Mouse (Mus musculus): ENCODE results near the gene Kremen1. TPM values are rescaled to one million over a fixed set of nuclear protein-coding genes. Genes with fewer than 3 reads are reported as not detected.

Kremen1 gene
- polyA plus RNA-seq, 1 experiment from 2014 or later = 17.2 TPM

DNA sequence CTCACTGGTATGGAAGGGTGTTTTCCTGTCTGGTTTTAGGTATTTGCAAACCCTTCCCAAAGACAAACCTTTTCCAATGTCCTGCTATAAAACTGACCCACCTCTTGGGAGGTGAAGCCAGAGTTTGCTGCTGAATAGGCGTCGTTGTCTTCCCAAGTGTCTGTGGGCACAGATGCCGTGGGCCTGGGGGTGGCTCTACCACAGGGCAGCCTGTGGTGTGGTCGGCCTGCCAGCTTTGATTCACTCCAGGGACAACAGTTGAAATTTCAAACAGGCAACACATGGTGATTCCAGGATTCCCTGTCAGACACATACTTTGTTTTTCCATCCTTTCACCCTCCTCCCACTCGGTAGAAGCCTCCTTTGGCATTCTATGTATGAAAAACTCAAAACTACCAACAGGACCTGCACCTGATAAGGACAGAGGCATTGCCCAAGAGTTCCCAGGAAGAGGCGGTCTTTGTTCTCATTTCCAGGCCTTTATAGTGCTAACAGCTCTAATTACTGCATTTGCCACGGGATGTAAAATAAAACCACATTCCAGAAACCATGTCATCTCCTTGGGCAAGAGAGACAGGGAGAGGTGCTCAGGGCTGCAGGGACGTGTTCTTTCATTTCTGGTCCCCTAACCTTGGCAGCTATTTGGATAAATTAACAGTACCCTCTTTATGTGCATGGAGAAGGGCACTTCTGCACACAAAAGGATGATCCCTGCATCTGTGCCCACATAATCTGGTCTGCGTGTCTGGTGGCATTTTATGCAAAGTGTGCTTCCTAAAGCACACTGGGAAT lies 10.1 kb upstream of the Kremen1 start:
- no peaks in the 10 kb centered on the region; the same call in 1 of the 2 replicates for H3K36me3 ChIP-seq (ENCODE audit: control insufficient read depth, insufficient read depth, low read length)
- H3K9me3 ChIP-seq (ENCODE audit: control insufficient read depth, low read length) = no peaks in the 10 kb centered on the region
- H3K9ac ChIP-seq (ENCODE audit: low read depth, low read length) = no peak overlapping the region
- H3K4me2 ChIP-seq (replicated peaks; ENCODE audit: low read depth, low read length) = no peak overlapping the region
- H3K4me3 ChIP-seq (ENCODE audit: low read length) = no peak overlapping the region
- H3K4me1 ChIP-seq (ENCODE audit: control insufficient read depth, insufficient read depth, low read length) = peaks cover 8% of the 10 kb centered on the region
- peak; percentile 41; the same call in 1 of the 2 replicates for ATAC-seq (ENCODE audit: low FRiP score, low TSS enrichment)
- WGBS = 41% methylated on average over 9 of the region's 9 CpGs
- no peak overlapping the region; the same call in 1 of the 2 replicates for H3K27ac ChIP-seq (ENCODE audit: low read depth, low read length)
- H3K27me3 ChIP-seq (ENCODE audit: control insufficient read depth, insufficient read depth, low read length) = no peaks in the 10 kb centered on the region

DNA sequence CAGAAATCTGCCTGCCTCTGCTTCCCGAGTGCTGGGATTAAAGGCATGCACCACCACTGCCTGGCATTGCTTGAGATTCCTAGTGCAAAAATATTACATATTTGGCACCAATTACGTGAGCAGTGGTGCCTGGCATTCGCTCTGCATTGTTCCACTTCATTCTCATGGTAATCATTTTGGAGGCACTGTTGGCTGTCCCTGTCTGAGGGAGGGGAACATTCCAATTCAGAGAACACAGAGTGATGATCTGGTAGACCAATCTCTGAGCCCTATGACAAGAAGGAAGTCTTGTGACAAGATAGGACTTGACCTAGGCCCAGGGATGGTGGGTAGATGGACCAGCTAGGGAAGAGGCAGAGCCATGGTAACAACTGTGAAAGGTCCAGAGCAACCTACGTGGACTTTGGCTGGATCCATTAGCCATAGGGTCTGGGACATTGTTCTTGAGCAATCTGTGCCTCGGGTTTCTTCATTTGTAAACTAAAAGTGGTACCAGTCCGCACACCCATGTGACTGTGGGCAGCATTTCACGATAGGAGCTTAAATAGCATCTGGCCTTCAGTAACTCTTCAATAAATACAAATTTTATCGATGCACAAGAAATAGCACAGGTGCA lies 8.6 kb upstream of the Kremen1 start:
- WGBS = 92% methylated on average over 8 of the region's 8 CpGs
- H3K27ac ChIP-seq (ENCODE audit: low read depth, low read length) = no peak overlapping the region
- ATAC-seq (ENCODE audit: low FRiP score, low TSS enrichment) = no peak
- H3K36me3 ChIP-seq (ENCODE audit: control insufficient read depth, insufficient read depth, low read length) = no peaks in the 10 kb centered on the region; the same call in 1 of the 2 replicates
- no peaks in the 10 kb centered on the region for H3K27me3 ChIP-seq (ENCODE audit: control insufficient read depth, insufficient read depth, low read length)
- H3K9me3 ChIP-seq (ENCODE audit: control insufficient read depth, low read length) = no peaks in the 10 kb centered on the region
- no peak overlapping the region for H3K4me2 ChIP-seq (replicated peaks; ENCODE audit: low read depth, low read length)
- no peak overlapping the region for H3K9ac ChIP-seq (ENCODE audit: low read depth, low read length)
- H3K4me1 ChIP-seq (ENCODE audit: control insufficient read depth, insufficient read depth, low read length) = peaks cover 8% of the 10 kb centered on the region
- H3K4me3 ChIP-seq (ENCODE audit: low read length) = no peak overlapping the region

DNA sequence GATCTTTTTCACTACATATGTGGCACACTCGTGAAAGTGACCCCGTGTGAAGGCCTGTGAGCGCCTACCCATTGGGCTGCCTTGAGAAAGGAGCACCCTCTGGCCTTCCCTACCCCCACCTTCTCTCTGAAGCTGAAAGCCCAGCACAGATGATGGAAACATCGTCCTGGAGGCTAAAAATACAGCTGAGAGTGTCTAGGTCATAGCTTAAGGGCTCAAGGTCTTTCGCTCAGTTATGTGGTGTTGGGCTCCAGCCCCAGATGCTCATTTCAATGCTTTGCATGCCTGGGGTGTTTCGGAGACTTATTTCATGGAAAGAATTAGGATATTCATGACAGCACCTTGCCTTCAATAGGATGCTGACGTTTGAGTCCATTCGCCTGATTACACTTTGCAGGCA lies 4.4 kb upstream of the Kremen1 start:
- WGBS = 76% methylated on average over 8 of the region's 8 CpGs
- Histone ChIP-seq H3K9me3 (ENCODE audit: control insufficient read depth, low read length) (no peaks in the 10 kb centered on the region), H3K4me2 (replicated peaks; ENCODE audit: low read depth, low read length) (no peak overlapping the region), H3K36me3 (ENCODE audit: control insufficient read depth, insufficient read depth, low read length) (no peaks in the 10 kb centered on the region), H3K27me3 (ENCODE audit: control insufficient read depth, insufficient read depth, low read length) (no peaks in the 10 kb centered on the region), H3K27ac (ENCODE audit: low read depth, low read length) (no peak overlapping the region), H3K4me3 (ENCODE audit: low read length) (no peak overlapping the region), H3K4me1 (ENCODE audit: control insufficient read depth, insufficient read depth, low read length) (0 out of 2 replicates have a peak, but pooled peaks cover 4% of the 10 kb centered on the region), H3K9ac (ENCODE audit: low read depth, low read length) (no peak overlapping the region)
- no peak for ATAC-seq (ENCODE audit: low FRiP score, low TSS enrichment)

DNA sequence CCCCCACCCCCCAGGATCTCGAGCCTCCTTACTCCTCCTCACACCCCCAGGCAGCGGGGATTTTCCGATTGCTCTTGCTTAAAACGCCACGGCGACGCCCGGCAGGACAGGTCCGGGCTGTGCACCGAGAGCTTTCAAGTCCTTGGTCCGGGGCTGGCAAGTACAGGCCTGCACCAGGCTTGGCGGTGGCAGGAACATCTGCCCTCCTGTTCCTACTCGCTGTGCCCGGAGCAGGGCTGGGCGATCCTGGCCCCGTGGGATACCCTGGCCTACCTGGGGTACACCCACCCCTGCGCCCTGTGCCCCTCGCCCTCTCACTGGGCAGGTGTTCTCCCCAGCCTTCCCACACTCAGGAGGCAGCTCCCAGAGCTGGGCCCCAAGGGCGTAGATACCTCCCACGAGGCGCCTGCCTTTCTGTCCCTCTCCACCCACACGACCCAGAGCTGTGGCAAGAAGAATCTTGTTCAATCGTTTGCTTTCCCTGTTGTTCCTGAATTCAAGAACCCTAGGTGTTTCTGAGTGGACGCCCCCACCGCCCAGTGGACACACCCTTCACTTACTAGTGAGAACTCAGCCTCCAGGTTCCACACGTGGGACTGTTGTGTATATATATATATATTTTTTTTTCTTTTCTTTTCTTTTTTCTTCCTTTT lies 1.8 kb upstream of the Kremen1 start:
- no peak for ATAC-seq (ENCODE audit: low FRiP score, low TSS enrichment)
- H3K27me3 ChIP-seq (ENCODE audit: control insufficient read depth, insufficient read depth, low read length) = no peaks in the 10 kb centered on the region
- peak overlapping the region; percentile 12; the same call in 1 of the 2 replicates for H3K9ac ChIP-seq (ENCODE audit: low read depth, low read length)
- H3K36me3 ChIP-seq (ENCODE audit: control insufficient read depth, insufficient read depth, low read length) = no peaks in the 10 kb centered on the region
- no peak overlapping the region for H3K4me2 ChIP-seq (replicated peaks; ENCODE audit: low read depth, low read length)
- H3K4me3 ChIP-seq (ENCODE audit: low read length) = no peak overlapping the region
- WGBS = 60% methylated on average over 26 of the region's 26 CpGs
- H3K4me1 ChIP-seq (ENCODE audit: control insufficient read depth, insufficient read depth, low read length) = peaks cover 13% of the 10 kb centered on the region
- H3K9me3 ChIP-seq (ENCODE audit: control insufficient read depth, low read length) = no peaks in the 10 kb centered on the region
- no peak overlapping the region for H3K27ac ChIP-seq (ENCODE audit: low read depth, low read length)

DNA sequence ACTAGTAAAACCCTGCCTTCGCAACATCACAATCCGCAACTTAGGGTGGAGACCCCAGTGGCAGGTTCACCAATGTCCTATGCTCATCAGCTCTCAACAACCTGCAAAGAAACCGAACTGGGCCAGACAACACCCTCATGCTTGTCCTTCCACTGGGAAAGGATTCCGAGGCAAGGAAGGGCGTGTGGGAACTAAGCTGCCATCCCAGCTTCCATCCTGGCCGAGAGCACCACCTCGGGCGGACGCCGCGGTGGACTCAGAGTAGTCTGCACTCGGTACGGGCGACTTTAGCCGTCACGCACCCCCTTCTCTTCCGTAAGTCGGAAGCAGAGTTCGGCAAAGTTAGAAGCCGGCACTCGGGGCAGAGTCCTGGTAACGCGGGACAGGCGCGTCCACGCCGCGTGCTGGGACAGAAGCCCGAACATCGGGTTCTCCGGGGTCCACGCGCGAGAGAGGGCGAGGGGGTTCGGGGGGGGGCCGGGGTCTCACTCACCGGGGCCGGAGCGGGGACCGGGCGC lies 357 bp downstream of the Kremen1 start:
- Histone ChIP-seq H3K36me3 (ENCODE audit: control insufficient read depth, insufficient read depth, low read length) (no peaks in the 10 kb centered on the region), H3K9ac (ENCODE audit: low read depth, low read length) (peak overlapping the region; percentile 67), H3K4me2 (replicated peaks; ENCODE audit: low read depth, low read length) (peak overlapping the region; percentile 61), H3K9me3 (ENCODE audit: control insufficient read depth, low read length) (no peaks in the 10 kb centered on the region), H3K27me3 (ENCODE audit: control insufficient read depth, insufficient read depth, low read length) (no peaks in the 10 kb centered on the region), H3K4me3 (ENCODE audit: low read length) (peak overlapping the region; percentile 55), H3K4me1 (ENCODE audit: control insufficient read depth, insufficient read depth, low read length) (peaks cover 20% of the 10 kb centered on the region), H3K27ac (ENCODE audit: low read depth, low read length) (peak overlapping the region; percentile 14)
- WGBS = under 1% methylated on average over 34 of the region's 42 CpGs
- ATAC-seq (ENCODE audit: low FRiP score, low TSS enrichment) = peak; percentile 43

- no peaks in the 10 kb centered on the region for H3K27me3 ChIP-seq (ENCODE audit: control insufficient read depth, insufficient read depth, low read length)
- no peak overlapping the region; the same call in 1 of the 2 replicates for H3K27ac ChIP-seq (ENCODE audit: low read depth, low read length)
- no peaks in the 10 kb centered on the region for H3K36me3 ChIP-seq (ENCODE audit: control insufficient read depth, insufficient read depth, low read length)
- peak overlapping the region; percentile 55 for H3K4me3 ChIP-seq (ENCODE audit: low read length)
- ATAC-seq (ENCODE audit: low FRiP score, low TSS enrichment) = no peak
- peak overlapping the region; percentile 61 for H3K4me2 ChIP-seq (replicated peaks; ENCODE audit: low read depth, low read length)
- no peaks in the 10 kb centered on the region for H3K9me3 ChIP-seq (ENCODE audit: control insufficient read depth, low read length)
- peak overlapping the region; percentile 67; the same call in 1 of the 2 replicates for H3K9ac ChIP-seq (ENCODE audit: low read depth, low read length)
- H3K4me1 ChIP-seq (ENCODE audit: control insufficient read depth, insufficient read depth, low read length) = peaks cover 20% of the 10 kb centered on the region
- 15% methylated on average over 10 of the region's 10 CpGs for WGBS
These were observed 1.3 kb downstream of the Kremen1 start for GRCm38 (mm10) chr11:5259944-5260598.

GRCm38 (mm10) chr11:5258036-5258435 lies 3.3 kb downstream of the Kremen1 start:
- no peaks in the 10 kb centered on the region for H3K36me3 ChIP-seq (ENCODE audit: control insufficient read depth, insufficient read depth, low read length)
- H3K27me3 ChIP-seq (ENCODE audit: control insufficient read depth, insufficient read depth, low read length) = no peaks in the 10 kb centered on the region
- no peak overlapping the region for H3K9ac ChIP-seq (ENCODE audit: low read depth, low read length)
- no peak overlapping the region for H3K4me2 ChIP-seq (replicated peaks; ENCODE audit: low read depth, low read length)
- no peak overlapping the region for H3K4me3 ChIP-seq (ENCODE audit: low read length)
- no peaks in the 10 kb centered on the region for H3K9me3 ChIP-seq (ENCODE audit: control insufficient read depth, low read length)
- H3K27ac ChIP-seq (ENCODE audit: low read depth, low read length) = no peak overlapping the region
- ATAC-seq (ENCODE audit: low FRiP score, low TSS enrichment) = no peak
- WGBS = 92% methylated on average over 6 of the region's 6 CpGs
- H3K4me1 ChIP-seq (ENCODE audit: control insufficient read depth, insufficient read depth, low read length) = peaks cover 27% of the 10 kb centered on the region

GRCm38 (mm10) chr11:5257151-5257862 lies 4.1 kb downstream of the Kremen1 start:
- no peak for ATAC-seq (ENCODE audit: low FRiP score, low TSS enrichment)
- H3K4me2 ChIP-seq (replicated peaks; ENCODE audit: low read depth, low read length) = no peak overlapping the region
- 77% methylated on average over 13 of the region's 13 CpGs for WGBS

More at GRCm38 (mm10) chr11:5257151-5257862, 4.1 kb downstream of the Kremen1 start:
- no peaks in the 10 kb centered on the region for H3K27me3 ChIP-seq (ENCODE audit: control insufficient read depth, insufficient read depth, low read length)
- no peak overlapping the region for H3K4me3 ChIP-seq (ENCODE audit: low read length)
- H3K4me1 ChIP-seq (ENCODE audit: control insufficient read depth, insufficient read depth, low read length) = peaks cover 28% of the 10 kb centered on the region
- H3K27ac ChIP-seq (ENCODE audit: low read depth, low read length) = no peak overlapping the region
- H3K9me3 ChIP-seq (ENCODE audit: control insufficient read depth, low read length) = no peaks in the 10 kb centered on the region
- H3K36me3 ChIP-seq (ENCODE audit: control insufficient read depth, insufficient read depth, low read length) = no peaks in the 10 kb centered on the region
- no peak overlapping the region for H3K9ac ChIP-seq (ENCODE audit: low read depth, low read length)
